Mouse (Mus musculus) thymus, postnatal 0 days (tissue): ENCODE measurements at regions not wholly inside any gene's neighbourhood (a gene's known extent, or its start where the extent isn't known, plus 50 kb on each side); places are given as distances from the start of the nearest gene placed in this dataset.

Source experiments
- DNase-seq: peaks from one replicate; pipeline ENCODE4 v3.0.0-alpha.2; 2015; ENCODE audit warnings: low spot score

- DNase-seq = no peak
Observed at GRCm38 (mm10) chr6:31659901-31660300, 96.1 kb upstream of the Podxl start.

GRCm38 (mm10) chr6:31658447-31659199 lies 94.8 kb upstream of the Podxl start:
- DNase-seq = no peak

GRCm38 (mm10) chr6:31650791-31651476 lies 87.2 kb upstream of the Podxl start:
- no peak for DNase-seq

- DNase-seq = no peak
Observed at GRCm38 (mm10) chr6:31645261-31645660, 81.5 kb upstream of the Podxl start.

GRCm38 (mm10) chr6:31644504-31644903 lies 80.7 kb upstream of the Podxl start:
- DNase-seq = no peak

- peak; percentile 37 for DNase-seq
Observed at GRCm38 (mm10) chr6:31642451-31642942, 78.7 kb upstream of the Podxl start.

GRCm38 (mm10) chr6:31640745-31641144 lies 77.0 kb upstream of the Podxl start:
- no peak for DNase-seq

- DNase-seq = peak; percentile 11
Observed at GRCm38 (mm10) chr6:31639460-31639859, 75.7 kb upstream of the Podxl start.

GRCm38 (mm10) chr6:31638434-31639220 lies 74.8 kb upstream of the Podxl start:
- no peak for DNase-seq

- no peak for DNase-seq
Observed at GRCm38 (mm10) chr6:31637371-31638052, 73.7 kb upstream of the Podxl start.

GRCm38 (mm10) chr6:31636954-31637353 lies 73.2 kb upstream of the Podxl start:
- no peak for DNase-seq

GRCm38 (mm10) chr6:31632485-31632884 lies 68.7 kb upstream of the Podxl start:
- DNase-seq = no peak

- no peak for DNase-seq
Observed at GRCm38 (mm10) chr6:31630009-31630408, 66.2 kb upstream of the Podxl start.

- DNase-seq = no peak
Observed at GRCm38 (mm10) chr6:31627912-31628311, 64.1 kb upstream of the Podxl start.

GRCm38 (mm10) chr6:31625055-31625454 lies 61.3 kb upstream of the Podxl start:
- no peak for DNase-seq

GRCm38 (mm10) chr6:31624374-31624773 lies 60.6 kb upstream of the Podxl start:
- DNase-seq = no peak

- DNase-seq = no peak
Observed at GRCm38 (mm10) chr6:31621023-31621422, 57.2 kb upstream of the Podxl start.

GRCm38 (mm10) chr6:31618852-31619251 lies 55.1 kb upstream of the Podxl start:
- no peak for DNase-seq

- no peak for DNase-seq
Observed at GRCm38 (mm10) chr6:31617341-31617740, 53.6 kb upstream of the Podxl start.

GRCm38 (mm10) chr6:31615426-31615970 lies 51.7 kb upstream of the Podxl start:
- no peak for DNase-seq

- no peak for DNase-seq
Observed at GRCm38 (mm10) chr6:31614563-31614962, 50.8 kb upstream of the Podxl start.
